Mouse (Mus musculus) MEL (cell line): Measurements from ENCODE around the gene Spata31d1a. TPM values are rescaled to one million over a fixed set of nuclear protein-coding genes. Genes with fewer than 3 reads are reported as not detected.

Experiments
- DNase-seq: peaks from one replicate; pipeline ENCODE4 v3.0.0; 2011; ENCODE audit warnings: low read depth, low spot score
- H3K27ac ChIP-seq: 2 replicates; pipeline ENCODE4 v1.5.1; 2012; ENCODE audit warnings: low read depth, mild to moderate bottlenecking, control low read depth, low read length, moderate library complexity; ENCODE audit not compliant: control insufficient read depth
- H3K27me3 ChIP-seq, 2 experiments: fragments of 150-350 bp in 1 of 2; sonication (generic) in 1 of 2; 2 replicates each; pipeline ENCODE4 v1.6.1; 2012; ENCODE audit warnings: low read length in 2 of 2, mild to moderate bottlenecking in 2 of 2, improper control_type of control experiment in 1 of 2, moderate library complexity in 1 of 2; ENCODE audit not compliant: insufficient read depth in 2 of 2, control insufficient read depth in 1 of 2
- H3K36me3 ChIP-seq, 2 experiments: 2 replicates each; pipeline ENCODE4 v1.6.1; 2012 to 2014; ENCODE audit warnings: low read length in 2 of 2, improper control_type of control experiment in 1 of 2, inconsistent platforms in 1 of 2, mild to moderate bottlenecking in 1 of 2; ENCODE audit not compliant: insufficient read depth in 2 of 2, control insufficient read depth in 1 of 2
- H3K4me1 ChIP-seq, 2 experiments: fragments of 150-350 bp in 1 of 2; sonication (generic) in 1 of 2; 2 replicates each; pipeline ENCODE4 v1.6.1; 2012; ENCODE audit warnings: low read length in 2 of 2, improper control_type of control experiment in 1 of 2, mild to moderate bottlenecking in 1 of 2; ENCODE audit not compliant: insufficient read depth in 2 of 2, control insufficient read depth in 1 of 2
- H3K4me3 ChIP-seq, 2 experiments: fragments of 150-350 bp in 1 of 2; sonication (generic) in 1 of 2; 2 replicates each; pipeline ENCODE4 v1.5.1; 2012; ENCODE audit warnings: low read depth in 2 of 2, low read length in 2 of 2, mild to moderate bottlenecking in 2 of 2, moderate library complexity in 2 of 2, control low read depth in 1 of 2, improper control_type of control experiment in 1 of 2; ENCODE audit not compliant: control insufficient read depth in 1 of 2, insufficient read depth in 1 of 2
- H3K79me2 ChIP-seq: 2 replicates; pipeline ENCODE4 v1.6.1; 2012; ENCODE audit warnings: mild to moderate bottlenecking, low read length, moderate library complexity; ENCODE audit not compliant: control insufficient read depth, poor library complexity, insufficient read depth
- H3K9ac ChIP-seq: 2 replicates; pipeline ENCODE4 v1.6.1; 2012; ENCODE audit warnings: low read depth, mild to moderate bottlenecking, control low read depth, low read length, moderate library complexity; ENCODE audit not compliant: control insufficient read depth, poor library complexity, severe bottlenecking
- H3K9me3 ChIP-seq: fragments of 150-350 bp; sonication (generic); replicated peaks from 2 replicates; pipeline ENCODE4 v1.6.1; 2012; ENCODE audit warnings: mild to moderate bottlenecking, low read length, improper control_type of control experiment, moderate library complexity; ENCODE audit not compliant: insufficient read depth
- CHD1 ChIP-seq: IDR thresholded peaks from 2 replicates; pipeline ENCODE4 v1.6.1; 2012; ENCODE audit warnings: low read depth, mild to moderate bottlenecking, inconsistent platforms, low read length, improper control_type of control experiment
- CHD2 ChIP-seq: IDR thresholded peaks from 2 replicates; pipeline ENCODE4 v1.6.1; 2011; ENCODE audit warnings: low read length, improper control_type of control experiment
- CTCF ChIP-seq, 3 experiments: IDR thresholded peaks in 2 of 3; conservative IDR thresholded peaks in 1 of 3; 2 replicates each; pipeline ENCODE4 v1.5.1; 2011 to 2012; ENCODE audit warnings: low read length in 3 of 3, low read depth in 2 of 3, mild to moderate bottlenecking in 2 of 3, improper control_type of control experiment in 1 of 3, inconsistent platforms in 1 of 3, mixed read lengths in 1 of 3, moderate library complexity in 1 of 3; ENCODE audit not compliant: control insufficient read depth in 1 of 3, insufficient read depth in 1 of 3, poor library complexity in 1 of 3, severe bottlenecking in 1 of 3
- E2F4 ChIP-seq: IDR thresholded peaks from 2 replicates; pipeline ENCODE4 v1.6.1; 2011; ENCODE audit warnings: low read depth, low read length, improper control_type of control experiment, borderline replicate concordance
- ELF1 ChIP-seq: IDR thresholded peaks from 2 replicates; pipeline ENCODE4 v1.6.1; 2014; ENCODE audit warnings: low read depth, mild to moderate bottlenecking, inconsistent platforms, low read length, improper control_type of control experiment, moderate library complexity
- EP300 ChIP-seq, 2 experiments: IDR thresholded peaks; 2 replicates each; pipeline ENCODE4 v1.6.1; 2011; ENCODE audit warnings: improper control_type of control experiment in 2 of 2, low read length in 2 of 2, low read depth in 1 of 2, mild to moderate bottlenecking in 1 of 2
- ETS1 ChIP-seq: IDR thresholded peaks from 2 replicates; pipeline ENCODE4 v1.6.1; 2012; ENCODE audit warnings: low read depth, mild to moderate bottlenecking, inconsistent platforms, low read length, improper control_type of control experiment, moderate library complexity
- GABPA ChIP-seq: IDR thresholded peaks from 2 replicates; pipeline ENCODE4 v1.6.1; 2012; ENCODE audit warnings: low read depth, mild to moderate bottlenecking, inconsistent platforms, low read length, improper control_type of control experiment, moderate library complexity
- GATA1 ChIP-seq: IDR thresholded peaks from 2 replicates; pipeline ENCODE4 v1.6.1; 2011; ENCODE audit warnings: low read depth, low read length, improper control_type of control experiment
- HCFC1 ChIP-seq: IDR thresholded peaks from 2 replicates; pipeline ENCODE4 v1.6.1; 2012; ENCODE audit warnings: low read depth, mild to moderate bottlenecking, inconsistent platforms, low read length, improper control_type of control experiment, moderate library complexity
- KAT2A ChIP-seq: conservative IDR thresholded peaks from 2 replicates; pipeline ENCODE4 v1.6.1; 2012; ENCODE audit warnings: low read depth, low read length, improper control_type of control experiment, inconsistent platforms
- MAFK ChIP-seq: IDR thresholded peaks from 2 replicates; pipeline ENCODE4 v1.6.1; 2011; ENCODE audit warnings: low read depth, mild to moderate bottlenecking, low read length, improper control_type of control experiment, borderline replicate concordance
- MXI1 ChIP-seq: IDR thresholded peaks from 2 replicates; pipeline ENCODE4 v1.6.1; 2011; ENCODE audit warnings: mild to moderate bottlenecking, low read depth, low read length, improper control_type of control experiment
- MYB ChIP-seq: IDR thresholded peaks from 2 replicates; pipeline ENCODE4 v1.6.1; 2011; ENCODE audit warnings: mild to moderate bottlenecking, low read depth, low read length, improper control_type of control experiment
- MYC ChIP-seq: IDR thresholded peaks from 2 replicates; pipeline ENCODE4 v1.6.1; 2011; ENCODE audit warnings: low read depth, mild to moderate bottlenecking, low read length, improper control_type of control experiment, moderate library complexity
- NELFE ChIP-seq: IDR thresholded peaks from 2 replicates; pipeline ENCODE4 v1.6.1; 2011; ENCODE audit warnings: low read depth, low read length, improper control_type of control experiment
- POLR2A ChIP-seq, 2 experiments: IDR thresholded peaks; 2 replicates each; pipeline ENCODE4 v1.6.1; 2011 to 2012; ENCODE audit warnings: low read length in 2 of 2, mild to moderate bottlenecking in 2 of 2, control low read depth in 1 of 2, improper control_type of control experiment in 1 of 2, low read depth in 1 of 2, moderate library complexity in 1 of 2; ENCODE audit not compliant: control insufficient read depth in 1 of 2, insufficient read depth in 1 of 2, poor library complexity in 1 of 2
- POLR2AphosphoS5 ChIP-seq: IDR thresholded peaks from 2 replicates; pipeline ENCODE4 v1.6.1; 2012; ENCODE audit warnings: low read depth, borderline replicate concordance, mild to moderate bottlenecking, inconsistent platforms, low read length, moderate library complexity, mixed read lengths
- RAD21 ChIP-seq: IDR thresholded peaks from 2 replicates; pipeline ENCODE4 v1.6.1; 2011; ENCODE audit warnings: mild to moderate bottlenecking, low read depth, low read length, improper control_type of control experiment
- RCOR1 ChIP-seq: IDR thresholded peaks from 2 replicates; pipeline ENCODE4 v1.6.1; 2012; ENCODE audit warnings: low read depth, mild to moderate bottlenecking, inconsistent platforms, low read length, improper control_type of control experiment
- SIN3A ChIP-seq: IDR thresholded peaks from 2 replicates; pipeline ENCODE4 v1.6.1; 2012; ENCODE audit warnings: low read length, improper control_type of control experiment, inconsistent platforms
- USF2 ChIP-seq, 2 experiments: IDR thresholded peaks; 2 replicates each; pipeline ENCODE4 v1.6.1; 2011 to 2012; ENCODE audit warnings: improper control_type of control experiment in 2 of 2, low read length in 2 of 2, borderline replicate concordance in 1 of 2, inconsistent platforms in 1 of 2, low read depth in 1 of 2, mild to moderate bottlenecking in 1 of 2; ENCODE audit not compliant: insufficient read depth in 1 of 2
- ZKSCAN1 ChIP-seq: IDR thresholded peaks from 2 replicates; pipeline ENCODE4 v1.6.1; 2012; ENCODE audit warnings: low read depth, mild to moderate bottlenecking, inconsistent platforms, low read length, improper control_type of control experiment, moderate library complexity
- ZMIZ1 ChIP-seq: IDR thresholded peaks from 2 replicates; pipeline ENCODE4 v1.6.1; 2012; ENCODE audit warnings: low read depth, mild to moderate bottlenecking, inconsistent platforms, low read length, improper control_type of control experiment, moderate library complexity
- ZNF384 ChIP-seq: IDR thresholded peaks from 2 replicates; pipeline ENCODE4 v1.6.1; 2012; ENCODE audit warnings: low read depth, mild to moderate bottlenecking, inconsistent platforms, low read length, improper control_type of control experiment
- polyA plus RNA-seq, 2 experiments: library from polyadenylated mRNA; stranded (reverse) in 1 of 2; unstranded in 1 of 2; fragments of >175 nt in 1 of 2; fragments of >200 nt in 1 of 2; gene quantifications; 2 replicates each; pipeline versions ENCODE4 v1.2.1 to v1.2.4; 2012; ENCODE audit warnings: low replicate concordance in 2 of 2, low read depth in 1 of 2; ENCODE audit not compliant: insufficient read length in 2 of 2, insufficient read depth in 1 of 2, missing spikeins in 1 of 2
- total RNA-seq: library from RNA; depleted of rRNA; stranded (reverse); fragments of 300-350 nt; gene quantifications from 2 replicates; pipeline ENCODE4 v1.2.3, GENCODE M21; 2012

Spata31d1a gene
- total and polyA plus RNA-seq, 3 experiments: 0.03 TPM; not detected in 2

- no peaks in the 10 kb centered on the region for H3K4me1 ChIP-seq
- peaks cover 0 to 2% of the 10 kb centered on the region in 2 experiments; a peak in 2 of 4 replicates for H3K36me3 ChIP-seq
- H3K4me3 ChIP-seq: no peak overlapping the region
- TF ChIP-seq E2F4 (no peak), GABPA (no peak), ZNF384 (no peak), CHD2 (no peak), RCOR1 (no peak), POLR2A (IDR thresholded peaks at IDR 0.05; ENCODE audit: control insufficient read depth in 1 of 2, insufficient read depth in 1 of 2, low read depth in 1 of 2, low read length in 2 of 2, poor library complexity in 1 of 2) (no peak), SIN3A (no peak), ZMIZ1 (no peak), NELFE (no peak), EP300 (IDR thresholded peaks at IDR 0.05; ENCODE audit: low read depth in 1 of 2, low read length in 2 of 2) (no peak), CTCF (IDR thresholded peaks at IDR 0.05 in 2 of 3, conservative IDR thresholded peaks at IDR 0.05 in 1 of 3; ENCODE audit: control insufficient read depth in 1 of 3, insufficient read depth in 1 of 3, low read depth in 2 of 3, low read length in 3 of 3, poor library complexity in 1 of 3, severe bottlenecking in 1 of 3) (no peak), ETS1 (no peak), KAT2A (no peak), MAFK (no peak), ELF1 (no peak), MYB (no peak), MXI1 (no peak), HCFC1 (no peak), GATA1 (no peak), USF2 (IDR thresholded peaks at IDR 0.05; ENCODE audit: borderline replicate concordance in 1 of 2, insufficient read depth in 1 of 2, low read depth in 1 of 2, low read length in 2 of 2) (no peak)
- H3K79me2 ChIP-seq: no peaks in the 10 kb centered on the region
- H3K27ac ChIP-seq: no peak overlapping the region
- no peak for DNase-seq
- no peaks in the 10 kb centered on the region for H3K9me3 ChIP-seq
- no peaks in the 10 kb centered on the region for H3K27me3 ChIP-seq
- no peak overlapping the region for H3K9ac ChIP-seq
These were observed 54.3 kb downstream of the Spata31d1a start for GRCm38 (mm10) chr13:59655718-59656315.

- no peaks in the 10 kb centered on the region for H3K36me3 ChIP-seq
These were observed 55.7 kb downstream of the Spata31d1a start for GRCm38 (mm10) chr13:59654465-59654864.

More at GRCm38 (mm10) chr13:59654465-59654864, 55.7 kb downstream of the Spata31d1a start:
- Histone ChIP-seq H3K9me3 (no peaks in the 10 kb centered on the region), H3K79me2 (no peaks in the 10 kb centered on the region), H3K27me3 (no peaks in the 10 kb centered on the region), H3K9ac (no peak overlapping the region), H3K4me3 (no peak overlapping the region), H3K27ac (no peak overlapping the region), H3K4me1 (no peaks in the 10 kb centered on the region)
- DNase-seq: no peak
- TF ChIP-seq GABPA (no peak), MXI1 (no peak), MAFK (no peak), POLR2AphosphoS5 (no peak), ZNF384 (no peak), CHD1 (no peak), ZKSCAN1 (no peak), RAD21 (no peak), MYC (no peak)
